Mouse (Mus musculus) liver, postnatal 0 days (tissue): ENCODE data around the gene Sergef. TPM values are rescaled to one million over a fixed set of nuclear protein-coding genes. Genes with fewer than 3 reads are reported as not detected.

Experiments
- ATAC-seq: fragments of 200-750 bp; cut with Nextera tagmentation; 2 replicates; pipeline ENCODE4 v1.8.0; 2017; ENCODE audit warnings: mild to moderate bottlenecking, moderate library complexity
- DNase-seq: peaks from one replicate; pipeline ENCODE4 v3.0.0-alpha.2; 2016
- H3K27ac ChIP-seq: fragments of 300-500 bp; sonication (generic); 2 replicates; pipeline ENCODE4 v1.5.1; 2014; ENCODE audit warnings: antibody characterized with exemption, moderate library complexity, mild to moderate bottlenecking, low read depth
- H3K27me3 ChIP-seq: fragments of 300-500 bp; sonication (generic); 2 replicates; pipeline ENCODE4 v1.6.1; 2014; ENCODE audit warnings: low read length, control low read depth, mixed read lengths; ENCODE audit not compliant: insufficient read depth
- H3K36me3 ChIP-seq: fragments of 300-500 bp; sonication (generic); replicated peaks from 2 replicates; pipeline ENCODE4 v1.6.1; 2014; ENCODE audit warnings: mild to moderate bottlenecking, control low read depth, low read length, moderate library complexity, mixed read lengths; ENCODE audit not compliant: insufficient read depth
- H3K4me1 ChIP-seq: fragments of 300-500 bp; sonication (generic); 2 replicates; pipeline ENCODE4 v1.6.1; 2014; ENCODE audit warnings: antibody characterized with exemption, mild to moderate bottlenecking, control low read depth; ENCODE audit not compliant: insufficient read depth
- H3K4me2 ChIP-seq: fragments of 300-500 bp; sonication (generic); 2 replicates; pipeline ENCODE4 v1.6.1; 2014; ENCODE audit warnings: low read depth, mild to moderate bottlenecking, low read length, moderate library complexity, mixed read lengths
- H3K4me3 ChIP-seq: fragments of 300-500 bp; sonication (generic); 2 replicates; pipeline ENCODE4 v1.5.1; 2014; ENCODE audit warnings: low read depth, low read length
- H3K9ac ChIP-seq: fragments of 300-500 bp; sonication (generic); replicated peaks from 2 replicates; pipeline ENCODE4 v1.6.1; 2014; ENCODE audit warnings: mild to moderate bottlenecking, moderate library complexity
- H3K9me3 ChIP-seq: fragments of 300-500 bp; sonication (generic); 2 replicates; pipeline ENCODE4 v1.6.1; 2016; ENCODE audit warnings: mild to moderate bottlenecking, control low read depth, low read length, mixed read lengths
- CTCF ChIP-seq: sonication (generic); IDR thresholded peaks from 2 replicates; pipeline ENCODE4 v1.5.1; 2016; ENCODE audit warnings: antibody characterized with exemption, low read depth
- EP300 ChIP-seq: IDR thresholded peaks from 2 replicates; pipeline ENCODE4 v1.6.1; 2016; ENCODE audit warnings: antibody characterized with exemption, low read depth, mild to moderate bottlenecking
- WGBS: fragments of 180-500 bp; shearing (Covaris S2); extraction: QIAGEN DNeasy Blood & Tissue Kit; methylation state at CpG from one replicate; pipeline ENCODE4 v1.1.7; 2014; ENCODE audit not compliant: insufficient replicate concordance; 5-methylcytosine and 5-hydroxymethylcytosine counted together
- polyA plus RNA-seq: library from polyadenylated mRNA; unstranded; fragments of >200 nt; fragmentation: Nextera tagmentation; extraction: Ambion mirVana; gene quantifications from 2 replicates; pipeline ENCODE4 v1.2.1, GENCODE M21; 2015

Sergef gene
- polyA plus RNA-seq, 1 experiment from 2014 or later = 4.3 TPM

DNA sequence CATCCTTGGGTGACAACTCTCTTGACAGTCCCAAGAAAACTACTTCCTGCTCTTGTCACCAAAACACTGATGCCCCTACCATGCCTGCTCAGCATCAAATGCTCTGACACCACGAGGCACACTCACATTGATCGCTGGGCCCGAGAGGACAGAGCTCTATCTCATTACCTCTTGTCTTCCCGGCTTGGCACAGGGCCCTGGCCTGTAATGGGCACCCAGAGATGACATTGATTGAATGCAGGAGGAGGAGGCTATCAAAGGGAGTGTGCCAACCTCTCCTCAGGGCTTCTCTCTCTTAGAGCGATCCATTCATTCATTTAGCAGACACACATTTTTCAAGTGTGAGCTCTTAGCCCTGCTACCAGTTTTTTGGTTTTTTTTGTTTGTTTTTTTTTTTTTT lies 164.1 kb downstream of the Sergef start:
- no peaks in the 10 kb centered on the region for H3K9me3 ChIP-seq
- DNase-seq (no peak), ATAC-seq (no peak)
- 80% methylated on average over 5 of the region's 5 CpGs for WGBS
- no peak for TF ChIP-seq EP300
- no peak for TF ChIP-seq CTCF
- H3K4me3 ChIP-seq = no peak overlapping the region
- no peaks in the 10 kb centered on the region for H3K4me1 ChIP-seq
- no peaks in the 10 kb centered on the region for H3K36me3 ChIP-seq
- H3K9ac ChIP-seq = no peak overlapping the region
- no peaks in the 10 kb centered on the region for H3K27me3 ChIP-seq
- no peak overlapping the region for H3K27ac ChIP-seq
- H3K4me2 ChIP-seq = no peak overlapping the region

DNA sequence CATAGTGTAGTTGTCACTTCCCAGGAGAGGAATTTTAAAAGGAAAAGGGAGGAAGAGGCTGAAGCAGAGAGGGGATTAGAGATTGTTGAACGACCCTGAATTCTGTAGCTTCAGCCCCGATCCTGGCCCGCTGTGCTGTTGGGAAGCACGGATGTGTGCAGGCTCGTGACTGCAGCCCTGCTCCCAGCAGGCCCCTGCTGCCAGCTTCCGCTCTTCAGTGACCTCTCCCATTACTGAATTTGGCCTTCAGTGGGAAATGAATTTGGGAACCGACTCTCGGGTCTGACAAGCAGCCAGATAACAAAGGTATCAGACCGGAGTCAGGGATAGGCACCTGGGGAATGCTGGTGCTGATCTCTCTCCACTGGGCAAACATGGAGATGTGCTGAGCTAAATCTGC lies 166.5 kb downstream of the Sergef start:
- Histone ChIP-seq H3K27ac (no peak overlapping the region), H3K4me3 (no peak overlapping the region), H3K36me3 (no peaks in the 10 kb centered on the region), H3K27me3 (no peaks in the 10 kb centered on the region), H3K4me1 (no peaks in the 10 kb centered on the region), H3K9ac (no peak overlapping the region), H3K9me3 (no peaks in the 10 kb centered on the region), H3K4me2 (no peak overlapping the region)
- no peak for ATAC-seq
- TF ChIP-seq CTCF (no peak), EP300 (no peak)
- no peak for DNase-seq
- 43% methylated on average over 9 of the region's 9 CpGs for WGBS

DNA sequence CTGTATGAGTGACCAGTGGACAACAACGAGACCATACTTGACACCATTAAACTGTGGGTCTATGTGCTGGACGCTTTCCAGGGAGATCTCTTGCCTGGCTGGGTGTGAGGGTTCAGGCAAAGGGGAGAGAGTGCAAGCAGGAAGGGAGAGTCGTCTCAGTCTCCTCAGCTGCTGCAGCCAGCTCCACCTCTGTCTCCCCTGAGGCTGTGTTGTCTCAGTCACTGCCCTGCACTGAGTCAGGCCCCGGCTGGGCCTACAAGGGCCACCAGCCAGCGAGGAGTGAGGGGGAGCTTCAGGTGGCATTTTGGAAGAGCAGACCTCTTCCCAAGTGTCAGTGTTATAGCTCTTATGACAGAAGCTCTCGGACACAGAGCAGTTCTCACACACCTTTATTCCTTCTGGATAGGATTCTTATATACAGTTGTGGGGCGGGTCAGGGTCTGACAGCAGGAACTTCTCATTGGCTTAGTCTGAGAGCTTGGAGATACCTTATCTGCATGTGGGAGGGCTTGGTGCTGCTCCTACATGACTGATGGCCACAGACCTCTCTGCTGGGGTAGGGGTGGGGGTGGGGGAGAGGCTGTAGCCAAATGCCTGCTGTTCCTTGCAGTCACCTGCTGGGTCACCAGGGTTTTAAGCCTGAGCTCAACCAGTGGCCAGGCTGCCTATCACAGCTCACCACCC lies 168.4 kb downstream of the Sergef start:
- no peak overlapping the region for H3K9ac ChIP-seq
- DNase-seq = no peak
- 59% methylated on average over 7 of the region's 7 CpGs for WGBS
- no peaks in the 10 kb centered on the region for H3K4me1 ChIP-seq
- no peaks in the 10 kb centered on the region for H3K9me3 ChIP-seq
- TF ChIP-seq CTCF (no peak), EP300 (no peak)
- no peak for ATAC-seq
- no peak overlapping the region for H3K27ac ChIP-seq
- no peaks in the 10 kb centered on the region for H3K36me3 ChIP-seq
- H3K4me2 ChIP-seq = no peak overlapping the region
- no peak overlapping the region for H3K4me3 ChIP-seq
- no peaks in the 10 kb centered on the region for H3K27me3 ChIP-seq

DNA sequence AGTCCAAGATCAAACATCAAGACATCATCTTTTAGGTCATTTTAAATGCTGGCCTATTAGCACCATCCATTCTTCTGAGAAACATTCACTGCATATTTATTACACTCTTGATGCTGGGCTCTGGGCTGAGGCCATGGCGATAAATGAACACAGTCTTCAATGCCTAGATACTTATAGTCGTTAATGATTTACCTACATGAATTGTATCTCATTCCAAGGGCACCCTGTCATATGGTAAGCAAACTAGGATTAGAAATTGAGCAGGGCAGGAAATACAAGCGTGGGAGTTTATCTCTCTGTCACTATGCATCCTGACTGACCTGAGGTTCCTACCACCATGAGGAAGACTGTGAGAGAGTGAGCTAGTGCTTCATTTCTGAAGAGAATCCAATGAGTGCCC lies 170.1 kb downstream of the Sergef start:
- WGBS = 73% methylated on average over 3 of the region's 3 CpGs
- no peaks in the 10 kb centered on the region for H3K4me1 ChIP-seq
- H3K4me2 ChIP-seq = no peak overlapping the region
- H3K4me3 ChIP-seq = no peak overlapping the region
- no peaks in the 10 kb centered on the region for H3K9me3 ChIP-seq
- no peaks in the 10 kb centered on the region for H3K27me3 ChIP-seq
- no peak overlapping the region for H3K27ac ChIP-seq
- TF ChIP-seq CTCF = no peak
- no peak for TF ChIP-seq EP300
- no peak for ATAC-seq
- H3K9ac ChIP-seq = no peak overlapping the region
- no peak for DNase-seq
- no peaks in the 10 kb centered on the region for H3K36me3 ChIP-seq

DNA sequence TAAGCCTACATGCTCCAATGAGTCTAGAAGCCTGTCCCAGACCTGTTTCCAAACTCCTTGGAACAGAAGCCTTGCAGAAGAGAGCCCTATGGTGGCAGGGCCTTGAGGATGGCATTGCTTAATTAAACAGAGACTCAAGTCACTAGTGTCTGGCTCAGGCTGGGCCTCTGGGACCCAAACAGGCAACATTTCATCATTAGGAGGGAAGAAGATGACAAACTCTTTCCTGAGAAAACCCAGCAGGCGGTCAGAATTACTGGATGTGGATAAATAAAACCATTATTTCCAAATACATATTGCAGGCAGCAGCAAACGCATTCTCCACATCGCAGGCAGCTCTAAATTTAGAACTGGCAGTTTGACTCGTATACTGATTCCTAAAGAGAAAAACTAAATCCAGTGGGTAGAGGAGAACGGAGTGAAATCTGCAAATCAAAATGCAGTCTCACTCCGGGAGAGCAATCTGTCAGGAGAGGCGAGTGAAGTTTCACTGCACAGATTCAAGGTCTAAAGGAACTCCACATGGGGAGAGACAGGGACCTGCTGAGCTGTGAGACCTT lies 173.1 kb downstream of the Sergef start:
- TF ChIP-seq CTCF = no peak
- no peak for TF ChIP-seq EP300
- DNase-seq (no peak), ATAC-seq (no peak)
- Histone ChIP-seq H3K4me3 (no peak overlapping the region), H3K9ac (no peak overlapping the region), H3K4me2 (no peak overlapping the region), H3K4me1 (no peaks in the 10 kb centered on the region), H3K27me3 (no peaks in the 10 kb centered on the region), H3K9me3 (no peaks in the 10 kb centered on the region), H3K36me3 (no peaks in the 10 kb centered on the region), H3K27ac (no peak overlapping the region)
- 64% methylated on average over 7 of the region's 7 CpGs for WGBS

DNA sequence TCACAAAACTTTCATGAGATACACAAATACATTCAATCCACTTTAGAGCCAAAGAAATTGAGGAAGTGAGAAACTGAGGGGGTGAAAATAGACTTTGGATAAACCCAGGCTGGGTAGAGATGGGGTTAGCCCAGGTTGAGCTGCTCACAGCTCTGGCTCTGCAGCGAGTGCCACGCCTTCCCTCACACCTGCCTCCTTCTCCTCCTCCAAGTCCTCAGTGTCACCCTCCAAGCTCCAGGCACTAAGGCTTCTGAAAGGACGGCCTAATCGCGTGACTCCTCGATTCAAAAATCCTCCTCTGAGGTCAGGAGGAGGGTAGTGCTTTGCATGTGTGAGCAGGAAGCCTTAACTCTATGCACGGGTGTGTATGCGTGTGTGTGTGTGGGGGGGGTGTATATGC lies 176.5 kb downstream of the Sergef start:
- Histone ChIP-seq H3K4me1 (no peaks in the 10 kb centered on the region), H3K27me3 (no peaks in the 10 kb centered on the region), H3K4me3 (no peak overlapping the region), H3K4me2 (no peak overlapping the region), H3K9me3 (no peaks in the 10 kb centered on the region), H3K27ac (no peak overlapping the region), H3K36me3 (no peaks in the 10 kb centered on the region), H3K9ac (no peak overlapping the region)
- DNase-seq (no peak), ATAC-seq (no peak)
- TF ChIP-seq CTCF (no peak), EP300 (no peak)
- WGBS = 77% methylated on average over 8 of the region's 8 CpGs

DNA sequence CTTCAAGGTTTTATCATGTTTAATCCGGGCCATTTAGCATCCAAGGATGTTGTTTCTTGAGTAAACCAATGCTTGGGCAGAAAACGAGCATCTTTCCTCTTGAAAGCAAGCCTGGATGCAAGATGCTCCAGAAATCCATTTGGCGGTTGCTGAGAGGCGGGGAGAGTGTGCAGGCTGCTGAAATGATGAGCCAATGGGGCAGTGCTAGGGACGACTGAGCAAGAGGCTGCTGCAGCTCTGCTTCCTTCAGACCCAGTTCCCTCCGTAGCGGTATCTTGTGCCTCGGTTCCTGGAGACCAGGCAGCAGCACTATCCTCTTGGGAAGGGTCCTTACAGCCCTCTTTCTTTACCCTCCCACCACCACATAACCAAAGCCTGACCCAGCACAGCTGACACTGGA lies 177.3 kb downstream of the Sergef start:
- H3K27me3 ChIP-seq = no peaks in the 10 kb centered on the region
- DNase-seq (no peak), ATAC-seq (no peak)
- H3K9me3 ChIP-seq = no peaks in the 10 kb centered on the region
- no peaks in the 10 kb centered on the region for H3K4me1 ChIP-seq
- no peak overlapping the region for H3K27ac ChIP-seq
- WGBS = 68% methylated on average over 8 of the region's 8 CpGs
- no peak overlapping the region for H3K9ac ChIP-seq
- no peak for TF ChIP-seq CTCF
- H3K4me2 ChIP-seq = no peak overlapping the region
- H3K4me3 ChIP-seq = no peak overlapping the region
- no peaks in the 10 kb centered on the region for H3K36me3 ChIP-seq
